Mouse (Mus musculus) megakaryocyte, embryonic 14.5 days (primary cell): ENCODE measurements around the gene Angptl1.

Experiments
- FLI1 ChIP-seq: IDR thresholded peaks from 2 replicates; pipeline ENCODE4 v1.6.1; 2012; ENCODE audit warnings: low read length, inconsistent platforms, mixed read lengths
- GATA1 ChIP-seq: IDR thresholded peaks from 3 replicates; pipeline ENCODE4 v1.6.1; 2012; ENCODE audit warnings: mixed read lengths, low read length, inconsistent platforms, borderline replicate concordance

GRCm38 (mm10) chr1:156864240-156864639, 25.9 kb downstream of the Angptl1 start:
- TF ChIP-seq GATA1 (no peak), FLI1 (no peak)
